Mouse (Mus musculus): ENCODE results near the gene Nsdhl.

Nsdhl gene

GRCm38 (mm10) chrX:72917884-72918681 is at the start of gene Nsdhl, which contains the start of gene Cetn2:
Nsdhl (plus strand) TSS chrX:72918557.
Cetn2 (minus strand) TSS chrX:72918411.
- DNase-seq (ENCODE audit: low spot score in 2 of 2), result peak; percentile 85 to 88

- no peak for DNase-seq (ENCODE audit: low spot score in 2 of 2)
These were observed 22.8 kb upstream of the Nsdhl start for GRCm38 (mm10) chrX:72895388-72896054.

GRCm38 (mm10) chrX:72896055-72896437 is 22.3 kb upstream of the Nsdhl start:
- no peak for DNase-seq (ENCODE audit: low spot score in 2 of 2)

GRCm38 (mm10) chrX:72902530-72902929 is 15.8 kb upstream of the Nsdhl start:
- DNase-seq (ENCODE audit: low spot score in 2 of 2), result no peak

- no peak for DNase-seq (ENCODE audit: low spot score in 2 of 2)
These were observed 10.5 kb upstream of the Nsdhl start for GRCm38 (mm10) chrX:72907619-72908403.

- no peak for DNase-seq (ENCODE audit: low spot score in 2 of 2)
These were observed 10.0 kb upstream of the Nsdhl start for GRCm38 (mm10) chrX:72908404-72908741.

- DNase-seq (ENCODE audit: low spot score in 2 of 2), result no peak
These were observed 6.7 kb upstream of the Nsdhl start for GRCm38 (mm10) chrX:72911611-72912010.

- no peak for DNase-seq (ENCODE audit: low spot score in 2 of 2)
These were observed 314 bp downstream of the Nsdhl start for GRCm38 (mm10) chrX:72918682-72919059.

- no peak for DNase-seq (ENCODE audit: low spot score in 2 of 2)
These were observed 3.0 kb downstream of the Nsdhl start for GRCm38 (mm10) chrX:72921391-72921790.

- DNase-seq (ENCODE audit: low spot score in 2 of 2), result no peak
These were observed 35.1 kb downstream of the Nsdhl start for GRCm38 (mm10) chrX:72953464-72953863.

- no peak for DNase-seq (ENCODE audit: low spot score in 2 of 2)
These were observed 38.1 kb downstream of the Nsdhl start for GRCm38 (mm10) chrX:72956486-72956885.

GRCm38 (mm10) chrX:72960431-72960830 is 42.1 kb downstream of the Nsdhl start:
- DNase-seq (ENCODE audit: low spot score in 2 of 2), result no peak

GRCm38 (mm10) chrX:72961511-72961910 is 43.2 kb downstream of the Nsdhl start:
- no peak for DNase-seq (ENCODE audit: low spot score in 2 of 2)

- no peak for DNase-seq (ENCODE audit: low spot score in 2 of 2)
These were observed 44.4 kb downstream of the Nsdhl start for GRCm38 (mm10) chrX:72962743-72963142.

GRCm38 (mm10) chrX:72982831-72983230 is 64.5 kb downstream of the Nsdhl start:
- DNase-seq (ENCODE audit: low spot score in 2 of 2), result no peak

GRCm38 (mm10) chrX:72985607-72986006 is 67.2 kb downstream of the Nsdhl start:
- DNase-seq (ENCODE audit: low spot score in 2 of 2), result no peak

GRCm38 (mm10) chrX:72986841-72987519 is 68.6 kb downstream of the Nsdhl start, which contains the start of gene Zfp185:
Zfp185 (plus strand) TSS chrX:72987339.
- no peak for DNase-seq (ENCODE audit: low spot score in 2 of 2)

- no peak for DNase-seq (ENCODE audit: low spot score in 2 of 2)
These were observed 69.2 kb downstream of the Nsdhl start for GRCm38 (mm10) chrX:72987520-72987905.

GRCm38 (mm10) chrX:72988431-72988830 is 70.1 kb downstream of the Nsdhl start:
- DNase-seq (ENCODE audit: low spot score in 2 of 2), result no peak

- DNase-seq (ENCODE audit: low spot score in 2 of 2), result no peak
These were observed 72.2 kb downstream of the Nsdhl start for GRCm38 (mm10) chrX:72990581-72990980.

GRCm38 (mm10) chrX:72992291-72992919 is 74.0 kb downstream of the Nsdhl start:
- DNase-seq (ENCODE audit: low spot score in 2 of 2), result no peak

Data from spleen, postnatal 36 days (tissue).